Comparison of ENCODE assay signal across 8 mouse cellular contexts in the genomic region with DNA sequence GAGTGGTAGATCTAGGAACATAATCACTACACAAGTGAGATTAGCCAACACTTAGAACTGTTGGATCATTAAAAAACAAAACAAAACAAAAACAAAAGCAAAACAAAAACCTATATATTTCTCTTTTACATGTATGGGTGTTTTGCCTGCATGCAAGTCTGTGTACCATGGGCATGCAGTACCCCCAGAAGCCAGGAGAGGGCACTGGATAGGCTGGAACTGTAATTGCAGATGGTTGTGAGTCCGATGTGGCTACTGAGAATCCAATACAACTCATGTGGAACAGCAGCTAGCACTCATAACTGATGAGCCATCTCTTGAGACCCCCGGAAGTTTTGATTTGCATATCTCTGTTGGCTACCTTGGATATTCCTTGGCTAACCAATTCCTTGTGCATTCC.
DNase-seq lines count a peak whose midpoint lies in the region; ATAC-seq and TF ChIP-seq lines count a peak whose summit lies in the region.

No protein-coding gene starts in this region.

- no peak overlapping the region for H3K4me2 ChIP-seq in forebrain, embryonic 11.5 days (ENCODE audit: low read depth, low read length, severe bottlenecking)
- H3K4me2 ChIP-seq in forebrain, embryonic 16.5 days (ENCODE audit: low read length): no peak overlapping the region
- H3K4me2 ChIP-seq in stomach, postnatal 0 days (replicated peaks; ENCODE audit: low read depth): no peak overlapping the region

- no peak overlapping the region for H3K4me3 ChIP-seq in forebrain, embryonic 11.5 days (ENCODE audit: low read depth, low read length)
- H3K4me3 ChIP-seq in forebrain, embryonic 16.5 days (replicated peaks; ENCODE audit: low read length): no peak overlapping the region
- H3K4me3 ChIP-seq in stomach, postnatal 0 days (ENCODE audit: low read depth, low read length): no peak overlapping the region
- no peak overlapping the region for H3K4me3 ChIP-seq in forebrain, embryonic 10.5 days

- no peak overlapping the region for H3K9ac ChIP-seq in forebrain, embryonic 11.5 days (ENCODE audit: low read length)
- H3K9ac ChIP-seq in forebrain, embryonic 16.5 days (replicated peaks; ENCODE audit: low read depth, low read length): no peak overlapping the region
- H3K9ac ChIP-seq in stomach, postnatal 0 days (ENCODE audit: low read length): no peak overlapping the region

- H3K27me3 ChIP-seq in forebrain, embryonic 11.5 days (ENCODE audit: control insufficient read depth, insufficient read depth, low read length): no peaks in the 10 kb centered on the region
- H3K27me3 ChIP-seq in forebrain, embryonic 16.5 days (replicated peaks; ENCODE audit: control insufficient read depth, insufficient read depth, low read length): no peaks in the 10 kb centered on the region
- no peaks in the 10 kb centered on the region for H3K27me3 ChIP-seq in stomach, postnatal 0 days (ENCODE audit: control insufficient read depth, insufficient read depth, low read length)
- H3K27me3 ChIP-seq in forebrain, embryonic 10.5 days (ENCODE audit: poor library complexity, severe bottlenecking): no peaks in the 10 kb centered on the region

- no peak for ATAC-seq in forebrain, embryonic 11.5 days (replicated peaks; ENCODE audit: low FRiP score)
- no peak for ATAC-seq in forebrain, embryonic 16.5 days
- no peak for ATAC-seq in stomach, postnatal 0 days (ENCODE audit: low FRiP score, low TSS enrichment)

- peak; percentile 72 for TF ChIP-seq CTCF in stomach, postnatal 0 days (IDR thresholded peaks at IDR 0.05; ENCODE audit: low read depth)

- WGBS in forebrain, embryonic 11.5 days: 68% methylated on average over 2 of the region's 2 CpGs
- 77% methylated on average over 2 of the region's 2 CpGs for WGBS in forebrain, embryonic 16.5 days
- 83% methylated on average over 2 of the region's 2 CpGs for WGBS in stomach, postnatal 0 days
- WGBS in forebrain, embryonic 10.5 days: 81% methylated on average over 2 of the region's 2 CpGs

- no peak for TF ChIP-seq EP300 in stomach, postnatal 0 days (optimal IDR thresholded peaks at IDR 0.05)

- no peak overlapping the region for H3K27ac ChIP-seq in forebrain, embryonic 11.5 days (ENCODE audit: low read depth, low read length)
- no peak overlapping the region for H3K27ac ChIP-seq in forebrain, embryonic 16.5 days (ENCODE audit: low read length)
- H3K27ac ChIP-seq in stomach, postnatal 0 days (replicated peaks): no peak overlapping the region
- no peak overlapping the region for H3K27ac ChIP-seq in forebrain, embryonic 10.5 days

- H3K36me3 ChIP-seq in forebrain, embryonic 11.5 days (ENCODE audit: control insufficient read depth, insufficient read depth, low read length): no peaks in the 10 kb centered on the region
- no peaks in the 10 kb centered on the region for H3K36me3 ChIP-seq in forebrain, embryonic 16.5 days (ENCODE audit: control insufficient read depth, insufficient read depth)
- H3K36me3 ChIP-seq in stomach, postnatal 0 days (ENCODE audit: control insufficient read depth, insufficient read depth, low read length): no peaks in the 10 kb centered on the region
- H3K36me3 ChIP-seq in forebrain, embryonic 10.5 days (replicated peaks): no peaks in the 10 kb centered on the region

- H3K9me3 ChIP-seq in forebrain, embryonic 11.5 days (ENCODE audit: control insufficient read depth, low read length): no peaks in the 10 kb centered on the region
- 0 out of 2 replicates have a peak, but pooled peaks cover 4% of the 10 kb centered on the region for H3K9me3 ChIP-seq in forebrain, embryonic 16.5 days (ENCODE audit: control insufficient read depth, low read length)
- H3K9me3 ChIP-seq in stomach, postnatal 0 days (ENCODE audit: control insufficient read depth, low read length): no peaks in the 10 kb centered on the region
- no peaks in the 10 kb centered on the region for H3K9me3 ChIP-seq in forebrain, embryonic 10.5 days

- DNase-seq in forebrain, embryonic 11.5 days (ENCODE audit: low spot score): peak; percentile 61
- peak; percentile 14 for DNase-seq in right cerebral cortex, postnatal 14 days
- DNase-seq in right cerebral cortex, adult 18-20 months: no peak
- peak; percentile 43 for DNase-seq in kidney, postnatal 10 days
- peak; percentile 58 for DNase-seq in stomach, postnatal 0 days (ENCODE audit: low spot score)
- no peak for DNase-seq in MN1 (ENCODE audit: low spot score)
- no peak for DNase-seq in forebrain, embryonic 10.5 days (ENCODE audit: extremely low spot score, low spot score)

- no peaks in the 10 kb centered on the region for H3K4me1 ChIP-seq in forebrain, embryonic 11.5 days (replicated peaks; ENCODE audit: control insufficient read depth, insufficient read depth, low read length)
- no peaks in the 10 kb centered on the region for H3K4me1 ChIP-seq in forebrain, embryonic 16.5 days (replicated peaks; ENCODE audit: control insufficient read depth, insufficient read depth, low read length)
- no peaks in the 10 kb centered on the region for H3K4me1 ChIP-seq in stomach, postnatal 0 days (replicated peaks; ENCODE audit: control insufficient read depth, insufficient read depth)
- H3K4me1 ChIP-seq in forebrain, embryonic 10.5 days: no peaks in the 10 kb centered on the region

Comparison
In these comparisons a context has a peak if more than half of its experiments do, and no peak if none do; other contexts are left out.
1. DNase-seq: peak in forebrain, embryonic 11.5 days (single experiment), right cerebral cortex, postnatal 14 days (single experiment), kidney, postnatal 10 days (single experiment) and stomach, postnatal 0 days (single experiment); none in right cerebral cortex, adult 18-20 months (single experiment), MN1 (single experiment) and forebrain, embryonic 10.5 days (single experiment).